In genomic region chr17:3326148-3326902, GRCm38 (mm10) we compare ENCODE assay signal across 8 mouse cellular contexts. TPM values are rescaled to one million over a fixed set of nuclear protein-coding genes. Genes with fewer than 3 reads are reported as not detected.
DNase-seq lines count a peak whose midpoint lies in the region; ATAC-seq and TF ChIP-seq lines count a peak whose summit lies in the region.

TSS of gene Tiam2 (plus strand) at chr17:3326573.

- no peaks in the 10 kb centered on the region for H3K9me3 ChIP-seq in liver, embryonic 12.5 days (replicated peaks)

- TF ChIP-seq POLR2A in myocyte (IDR thresholded peaks at IDR 0.05; ENCODE audit: insufficient read length, low read depth): peak; percentile 82

- H3K36me3 ChIP-seq in liver, embryonic 12.5 days: no peaks in the 10 kb centered on the region
- no peaks in the 10 kb centered on the region for H3K36me3 ChIP-seq in myocyte (ENCODE audit: control insufficient read depth, insufficient read depth)

- H3K9ac ChIP-seq in liver, embryonic 12.5 days: peak within 1 kb of the TSS; percentile 41; the same call in 1 of the 2 replicates

- H3K79me2 ChIP-seq in myocyte (ENCODE audit: control insufficient read depth, insufficient read depth): peaks cover 45% of the 10 kb centered on the region

- peak within 1 kb of the TSS; percentile 60 for H3K4me3 ChIP-seq in liver, embryonic 12.5 days
- H3K4me3 ChIP-seq in myocyte: peak within 1 kb of the TSS; percentile 86

- H3K27ac ChIP-seq in liver, embryonic 12.5 days: no peak within 1 kb of the TSS

- DNase-seq in frontal cortex, adult 2 months (ENCODE audit: extremely low spot score in 1 of 2, low spot score in 1 of 2): no peak
- DNase-seq in frontal cortex, postnatal 10 days (ENCODE audit: low spot score in 2 of 2): no peak
- DNase-seq in cerebellum, postnatal 25 days: peak; percentile 51 to 72
- peak; percentile 23 to 65 for DNase-seq in gastrocnemius, postnatal 4 days (ENCODE audit: low spot score in 2 of 2)
- peak; percentile 54 for DNase-seq in kidney, adult 18-20 months
- peak; percentile 55 for DNase-seq in urinary bladder, adult 2 months (ENCODE audit: low spot score)

- peaks cover 51% of the 10 kb centered on the region for H3K27me3 ChIP-seq in liver, embryonic 12.5 days (replicated peaks)
- no peaks in the 10 kb centered on the region for H3K27me3 ChIP-seq in myocyte (ENCODE audit: control insufficient read depth, insufficient read depth, insufficient read length)

- H3K4me2 ChIP-seq in liver, embryonic 12.5 days: peak within 1 kb of the TSS; percentile 82
- H3K4me2 ChIP-seq in myocyte (ENCODE audit: low read depth): peak within 1 kb of the TSS; percentile 96

- ATAC-seq in liver, embryonic 12.5 days: peak; percentile 76

- 2% methylated on average over 48 of the region's 55 CpGs for WGBS in liver, embryonic 12.5 days (ENCODE audit: insufficient replicate concordance)

- H3K4me1 ChIP-seq in liver, embryonic 12.5 days: peaks cover 12% of the 10 kb centered on the region

- H3ac ChIP-seq in myocyte (ENCODE audit: control insufficient read depth, insufficient read length): peak within 1 kb of the TSS; percentile 59

TF ChIP-seq in myocyte, 11 proteins besides CTCF, POLR2A, EP300 and RAD21:
- TF ChIP-seq CEBPB (IDR thresholded peaks at IDR 0.05; ENCODE audit: insufficient read depth, poor library complexity, severe bottlenecking): no peak
- TF ChIP-seq POLR2AphosphoS2 (IDR thresholded peaks at IDR 0.05; ENCODE audit: insufficient read length, low read depth): peak; percentile 93
- TF ChIP-seq E2F4 (IDR thresholded peaks at IDR 0.05; ENCODE audit: insufficient read depth): no peak
- no peak for TF ChIP-seq MYOD1 (IDR thresholded peaks at IDR 0.05; ENCODE audit: control insufficient read depth in 1 of 3, insufficient read length in 2 of 3, low read depth in 2 of 3)
- peak in 1 of 3 experiments; percentile 11 for TF ChIP-seq MYOG (IDR thresholded peaks at IDR 0.05; ENCODE audit: control insufficient read depth in 1 of 3, insufficient read depth in 1 of 3, insufficient read length in 2 of 3, low read depth in 2 of 3)

RNA-seq across cellular contexts. Expression of gene Tiam2, which starts in this region (rescaled TPM):
- polyA plus RNA-seq in frontal cortex, adult 2 months (2012; rRNA removed): 126 and 143 TPM in 2 replicates
- total RNA-seq in gastrocnemius, postnatal 4 days (2021): 1 to 10 TPM; 8.4 to 9.7 TPM
- polyA plus RNA-seq in liver, embryonic 12.5 days (2016; fragmentation: Nextera tagmentation; extraction: Ambion mirVana): 1.3 and 1.6 TPM in 2 replicates
- 7.8 TPM for polyA plus RNA-seq in myocyte (2012; fragmentation: generic; extraction: Trizol)
- polyA plus RNA-seq in urinary bladder, adult 2 months (2012; rRNA removed): 7.2 and 7.4 TPM in 2 replicates

Comparison
In these comparisons a context has a peak if more than half of its experiments do, and no peak if none do; other contexts are left out.
1. RNA of gene Tiam2 (polyA plus RNA-seq): 126 to 143 TPM in frontal cortex, adult 2 months; 7.8 TPM in myocyte (single experiment), 7.2 to 7.4 TPM in urinary bladder, adult 2 months and 1.3 to 1.6 TPM in liver, embryonic 12.5 days; every median in the first group is over 10 times any median in the second.
2. DNase-seq: peak in cerebellum, postnatal 25 days (2 of 2), gastrocnemius, postnatal 4 days (2 of 2), kidney, adult 18-20 months (single experiment) and urinary bladder, adult 2 months (single experiment); none in frontal cortex, adult 2 months (0 of 2) and frontal cortex, postnatal 10 days (0 of 2).